ENCODE assay signal across 11 mouse cellular contexts in the genomic region with DNA sequence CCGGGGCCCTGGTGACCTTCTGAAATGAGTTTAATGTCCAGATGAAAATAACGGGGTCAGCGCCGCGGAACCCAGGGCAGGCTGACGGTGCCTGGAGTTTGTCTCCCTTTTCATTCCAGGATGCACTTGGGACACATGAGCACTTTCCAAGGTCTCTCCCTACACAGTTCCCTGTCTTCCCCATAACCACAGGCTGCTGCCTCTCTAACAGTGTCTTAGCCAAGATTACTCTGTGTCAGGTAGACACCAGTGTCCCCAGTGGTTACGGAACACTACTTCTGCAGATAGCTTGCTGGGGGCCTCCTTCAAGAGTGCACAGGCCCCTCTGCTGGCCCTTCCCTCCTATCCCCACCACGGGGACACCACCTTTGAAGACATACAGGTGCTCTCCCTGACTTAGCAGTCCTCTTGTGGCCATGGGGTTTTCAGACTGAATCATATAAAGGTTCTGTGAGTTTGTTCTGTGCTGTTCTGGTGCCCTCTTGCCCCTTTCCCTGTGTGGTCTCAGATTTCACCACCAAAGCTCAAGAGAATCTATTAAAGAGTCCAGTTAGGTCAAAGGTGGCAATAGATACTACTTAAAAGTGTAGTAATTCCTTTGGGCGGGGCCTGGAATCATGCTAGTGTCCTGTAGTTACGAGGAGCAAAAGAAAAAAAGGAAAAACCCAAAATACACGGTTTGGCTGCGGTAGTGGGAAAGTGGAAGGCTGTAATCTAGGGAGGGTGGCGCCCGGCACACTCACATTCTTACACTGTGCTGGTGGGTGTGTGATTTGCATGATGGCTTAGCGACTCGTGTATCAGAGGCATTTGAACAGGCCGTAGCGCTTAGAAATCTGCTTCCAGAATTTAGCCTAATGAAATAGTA.
A peak's percentile ranks its signal among the peaks of the same experiment; 100 is the strongest.
DNase-seq lines count a peak whose midpoint lies in the region; ATAC-seq and TF ChIP-seq lines count a peak whose summit lies in the region.
"Had no signal": no experiment of that assay in that cellular context is flagged by ENCODE, and none has a peak within 500 bp of the region (broad histone marks: within the 10 kb centered on the region; RNA-seq: fewer than 3 reads in every experiment).

No protein-coding gene starts in this region.

- TF ChIP-seq POLR2A in cerebellum, adult 2 months (IDR thresholded peaks at IDR 0.05; ENCODE audit: borderline replicate concordance, insufficient read depth, low read length) = no peak

- no peaks in the 10 kb centered on the region for H3K9me3 ChIP-seq in lung, embryonic 14.5 days (ENCODE audit: low read depth, low read length)
- 0 out of 2 replicates have a peak, but pooled peaks cover 5% of the 10 kb centered on the region for H3K9me3 ChIP-seq in embryonic facial prominence, embryonic 14.5 days (ENCODE audit: control insufficient read depth, low read length)
- no peaks in the 10 kb centered on the region for H3K9me3 ChIP-seq in neural tube, embryonic 15.5 days (replicated peaks)

- no peaks in the 10 kb centered on the region for H3K36me3 ChIP-seq in lung, embryonic 14.5 days (ENCODE audit: insufficient read depth)
- no peaks in the 10 kb centered on the region for H3K36me3 ChIP-seq in embryonic facial prominence, embryonic 14.5 days (ENCODE audit: control insufficient read depth, insufficient read depth, low read length)
- no peaks in the 10 kb centered on the region for H3K36me3 ChIP-seq in neural tube, embryonic 15.5 days

- intact Hi-C loops in gastrocnemius, adult 2 months (cut with DNase I) = no loop called here
- intact Hi-C loops in gastrocnemius, postnatal 14 days (cut with DNase I; ENCODE audit: low total_unique reads) = no loop called here

- no peak overlapping the region for H3K4me3 ChIP-seq in gastrocnemius, adult 2 months
- H3K4me3 ChIP-seq in lung, embryonic 14.5 days (ENCODE audit: low read depth, low read length) = no peak overlapping the region
- H3K4me3 ChIP-seq in embryonic facial prominence, embryonic 14.5 days (ENCODE audit: low read depth, low read length) = no peak overlapping the region
- no peak overlapping the region for H3K4me3 ChIP-seq in neural tube, embryonic 15.5 days (replicated peaks)
- no peak overlapping the region for H3K4me3 ChIP-seq in cerebellum, adult 2 months (replicated peaks; ENCODE audit: insufficient read depth, low read depth, low read length)

- no peaks in the 10 kb centered on the region for H3K27me3 ChIP-seq in lung, embryonic 14.5 days (ENCODE audit: insufficient read depth, low read length)
- no peaks in the 10 kb centered on the region for H3K27me3 ChIP-seq in embryonic facial prominence, embryonic 14.5 days (replicated peaks; ENCODE audit: control insufficient read depth, insufficient read depth, low read length)
- no peaks in the 10 kb centered on the region for H3K27me3 ChIP-seq in neural tube, embryonic 15.5 days (replicated peaks)
- H3K27me3 ChIP-seq in cerebellum, adult 2 months (ENCODE audit: control insufficient read depth, insufficient read depth, low read length) = no peaks in the 10 kb centered on the region

- WGBS in lung, embryonic 14.5 days = 53% methylated on average over 18 of the region's 18 CpGs
- 49% methylated on average over 18 of the region's 18 CpGs for WGBS in embryonic facial prominence, embryonic 14.5 days
- WGBS in neural tube, embryonic 15.5 days = 73% methylated on average over 18 of the region's 18 CpGs
- WGBS in cerebellum, adult 2 months = 88% methylated on average over 18 of the region's 18 CpGs

- H3K27ac ChIP-seq in gastrocnemius, adult 2 months = peak overlapping the region; percentile 74
- H3K27ac ChIP-seq in lung, embryonic 14.5 days (ENCODE audit: low read depth) = peak overlapping the region; percentile 66
- H3K27ac ChIP-seq in embryonic facial prominence, embryonic 14.5 days (replicated peaks; ENCODE audit: low read depth, low read length) = peak overlapping the region; percentile 61
- H3K27ac ChIP-seq in neural tube, embryonic 15.5 days (replicated peaks) = peak overlapping the region; percentile 58; the same call in 1 of the 2 replicates
- H3K27ac ChIP-seq in cerebellum, adult 2 months (ENCODE audit: insufficient read depth, low read length) = no peak overlapping the region

- no peak for ATAC-seq in lung, embryonic 14.5 days (ENCODE audit: insufficient read depth)
- peak; percentile 51; the same call in 1 of the 2 replicates for ATAC-seq in embryonic facial prominence, embryonic 14.5 days (ENCODE audit: low read depth)
- no peak for ATAC-seq in neural tube, embryonic 15.5 days (ENCODE audit: low FRiP score)
- ATAC-seq: inflammation-experienced regulatory T-cells, adult 6 months had no signal

- DNase-seq in gastrocnemius, adult 2 months = no peak
- no peak for DNase-seq in gastrocnemius, postnatal 14 days
- DNase-seq in lung, embryonic 14.5 days = no peak
- no peak for DNase-seq in lung, postnatal 25 days (ENCODE audit: low spot score)
- DNase-seq in embryonic facial prominence, embryonic 14.5 days (ENCODE audit: low spot score) = peak; percentile 63
- DNase-seq in cerebellum, adult 2 months = no peak
- DNase-seq in retina, postnatal 1 day = no peak
- DNase-seq: adrenal gland, adult 8-10 months; lung, postnatal 10 days had no signal

- peaks cover 21% of the 10 kb centered on the region for H3K4me1 ChIP-seq in lung, embryonic 14.5 days (ENCODE audit: insufficient read depth)
- peaks cover 25% of the 10 kb centered on the region for H3K4me1 ChIP-seq in embryonic facial prominence, embryonic 14.5 days (ENCODE audit: control insufficient read depth, insufficient read depth, low read length)
- peaks cover 29% of the 10 kb centered on the region for H3K4me1 ChIP-seq in neural tube, embryonic 15.5 days
- H3K4me1 ChIP-seq in cerebellum, adult 2 months (ENCODE audit: control insufficient read depth, insufficient read depth, low read length) = no peaks in the 10 kb centered on the region

- no peak overlapping the region for H3K9ac ChIP-seq in lung, embryonic 14.5 days
- H3K9ac ChIP-seq in embryonic facial prominence, embryonic 14.5 days (ENCODE audit: low read depth, low read length) = no peak overlapping the region
- H3K9ac ChIP-seq in neural tube, embryonic 15.5 days (replicated peaks) = no peak overlapping the region

- TF ChIP-seq CTCF in gastrocnemius, adult 2 months (IDR thresholded peaks at IDR 0.05) = no peak
- TF ChIP-seq CTCF in lung, embryonic 14.5 days (IDR thresholded peaks at IDR 0.05; ENCODE audit: low read depth) = no peak
- no peak for TF ChIP-seq CTCF in cerebellum, adult 2 months (IDR thresholded peaks at IDR 0.05; ENCODE audit: borderline replicate concordance, insufficient read depth, low read depth, low read length)

- H3K4me2 ChIP-seq in lung, embryonic 14.5 days = no peak overlapping the region
- 0 out of 2 replicates have a peak overlapping the region, but pooled peaks have one; percentile 7 for H3K4me2 ChIP-seq in embryonic facial prominence, embryonic 14.5 days (ENCODE audit: low read depth, low read length)
- H3K4me2 ChIP-seq in neural tube, embryonic 15.5 days = no peak overlapping the region
